Mouse (Mus musculus) layer of hippocampus, postnatal 10 days (tissue): ENCODE data around the gene Taf1b. TPM values are rescaled to one million over a fixed set of nuclear protein-coding genes. Genes with fewer than 3 reads are reported as not detected.
"Not testable (repeated sequence)": the region's sequence is repeated elsewhere in the genome, so short reads cannot be mapped to it uniquely, and the experiment has no call there.

Experiments
- DNase-seq, 2 experiments: peaks; one replicate each; pipeline ENCODE4 v3.0.0; 2021; ENCODE audit warnings: low spot score in 2 of 2
- long read RNA-seq: library from polyadenylated mRNA; stranded (forward); transcript quantifications from one replicate; pipeline ENCODE4 v2.0.0, GENCODE M21; 2023
- total RNA-seq, 2 experiments: library from RNA; stranded (reverse); gene quantifications; 2 replicates each; pipeline ENCODE4 v1.2.3; 2021

Taf1b gene
- total RNA-seq = 10 to 100 TPM; 31.9 to 36.4 TPM
- long read RNA-seq, transcript Taf1b-201 (15 exons, 2,209 nt) = major isoform, 13 of 27 reads
- long read RNA-seq, transcript Taf1b-202 (14 exons, 1,840 nt) = minor isoform, 5 of 27 reads
- long read RNA-seq, partial matches to known transcripts = 6 of 27 reads
- long read RNA-seq, other reads (novel, unspliced or antisense) = 3 of 27 reads

GRCm38 (mm10) chr12:24498150-24498840, at the start of gene Taf1b:
Gene Taf1b, plus strand, starts transcription at chr12:24498359.
- DNase-seq = peak; percentile 92

DNA sequence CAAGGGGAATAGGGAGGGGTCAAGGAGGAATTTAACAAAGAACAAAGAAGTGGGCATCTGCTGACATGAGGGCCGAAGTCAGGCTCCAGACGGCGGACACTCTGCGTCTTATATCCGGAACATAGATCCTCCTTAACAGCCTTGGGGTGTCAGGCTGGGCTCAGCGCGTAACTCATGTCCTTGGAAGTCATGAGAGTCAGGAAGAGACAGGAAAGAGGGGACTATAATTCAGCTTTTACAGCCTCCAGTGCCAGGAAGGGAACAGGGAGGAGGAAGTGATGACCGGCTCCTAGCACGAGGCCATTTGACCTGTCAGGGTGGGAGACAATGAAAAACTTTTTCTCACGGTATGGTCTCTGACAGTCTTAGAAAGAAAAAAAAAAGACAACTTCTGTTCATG, 37.8 kb upstream of the Taf1b start:
- no peak for DNase-seq

DNA sequence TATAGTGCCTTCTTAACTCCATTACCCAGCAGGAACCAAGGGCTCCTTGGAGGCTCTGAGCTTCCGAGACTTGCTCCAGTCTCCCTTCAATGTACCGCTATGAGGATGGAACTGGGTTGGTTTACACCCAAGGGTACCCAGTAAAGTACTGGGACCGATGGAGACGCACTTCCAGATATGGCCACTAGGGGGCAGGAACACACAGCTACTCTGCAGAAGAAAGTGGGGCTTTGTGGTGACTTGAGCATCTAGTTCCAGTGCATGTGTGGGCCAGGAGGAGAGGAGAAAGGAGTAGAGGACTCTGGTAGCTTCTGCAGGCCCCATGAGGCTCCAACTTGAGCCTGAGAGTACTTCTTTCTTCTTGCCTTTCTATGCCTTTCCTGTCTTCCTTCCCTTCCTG, 36.0 kb upstream of the Taf1b start:
- not testable (repeated sequence) for DNase-seq

DNA sequence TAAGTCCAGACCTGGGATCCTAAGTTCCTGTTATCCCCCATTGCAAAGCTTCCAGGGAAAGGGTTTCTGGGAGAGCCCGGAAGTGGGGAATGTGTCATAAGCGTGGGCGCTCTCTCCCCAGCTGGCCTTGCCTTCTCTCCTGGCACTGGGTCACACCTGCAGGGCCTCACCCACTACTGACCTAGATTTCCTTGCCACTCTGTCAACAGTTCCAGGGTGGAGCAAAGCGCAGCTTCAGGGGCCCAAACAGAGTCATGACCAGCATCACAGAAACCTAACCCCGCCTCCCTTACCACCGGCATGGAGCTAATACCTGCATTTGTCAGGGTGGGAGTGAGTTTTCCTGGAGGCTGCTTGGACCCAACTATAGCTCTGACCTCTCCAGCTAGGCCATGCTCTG, 34.7 kb upstream of the Taf1b start:
- DNase-seq = not testable (repeated sequence)

DNA sequence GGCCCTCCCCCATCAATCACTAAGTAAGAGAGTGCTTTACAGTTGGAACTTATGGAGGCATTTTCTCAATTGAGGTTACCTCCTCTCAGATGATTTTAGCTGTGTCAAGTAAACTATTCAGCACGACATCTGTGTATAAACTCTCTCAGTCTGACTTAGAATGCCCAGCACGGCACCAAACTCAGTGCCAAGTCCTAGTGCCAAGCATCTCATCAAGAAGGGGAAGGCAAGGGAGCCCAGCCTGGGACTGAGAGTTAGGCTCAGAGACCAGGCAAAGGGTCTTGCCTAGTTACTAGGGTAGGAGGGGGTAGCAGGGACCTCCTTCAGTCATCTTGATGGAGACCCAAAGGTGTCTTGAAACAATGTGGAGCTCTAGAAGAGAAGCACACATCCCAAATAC, 29.2 kb upstream of the Taf1b start:
- no peak for DNase-seq

DNA sequence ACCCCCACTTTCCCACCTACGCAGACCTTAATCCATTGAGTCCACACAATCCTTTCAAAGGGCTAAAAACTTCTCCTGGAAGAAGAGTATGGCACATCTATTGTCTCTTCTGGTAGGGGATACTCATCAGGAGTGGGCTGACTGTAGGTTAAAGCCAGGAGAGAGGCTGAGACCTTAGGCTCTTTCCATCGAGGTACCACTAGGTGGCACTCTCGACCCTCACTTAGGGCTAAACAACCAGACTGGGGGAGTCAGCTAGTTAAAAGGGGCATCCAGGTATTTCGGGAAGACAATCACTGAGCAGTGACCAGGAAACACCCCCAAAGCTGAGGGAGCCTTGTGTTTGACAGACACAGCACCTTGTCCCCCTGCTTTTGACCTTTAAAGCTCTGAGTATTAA, 27.2 kb upstream of the Taf1b start:
- peak; percentile 67 to 73 for DNase-seq

- DNase-seq = no peak
Measured at GRCm38 (mm10) chr12:24473221-24473620, 24.9 kb upstream of the Taf1b start.

DNA sequence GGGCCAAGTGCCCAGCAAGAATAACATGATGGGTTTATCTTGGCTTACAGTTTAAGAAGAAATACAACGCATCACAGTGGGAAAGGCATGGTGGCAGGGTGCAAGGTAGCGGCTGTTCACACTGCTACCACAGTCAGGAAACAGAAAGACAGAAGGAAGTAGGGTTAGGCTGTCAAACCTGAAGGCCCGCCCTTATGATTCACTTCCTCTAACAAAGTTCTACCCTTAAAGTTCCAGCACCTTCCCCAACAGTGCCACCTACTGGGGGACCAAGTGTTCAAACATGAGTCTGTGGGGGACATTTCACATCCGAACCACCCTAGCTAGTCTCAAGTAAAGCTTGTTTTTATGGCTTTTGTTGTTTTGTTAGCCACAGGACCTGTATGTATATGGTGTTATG, 13.2 kb upstream of the Taf1b start:
- no peak for DNase-seq

DNA sequence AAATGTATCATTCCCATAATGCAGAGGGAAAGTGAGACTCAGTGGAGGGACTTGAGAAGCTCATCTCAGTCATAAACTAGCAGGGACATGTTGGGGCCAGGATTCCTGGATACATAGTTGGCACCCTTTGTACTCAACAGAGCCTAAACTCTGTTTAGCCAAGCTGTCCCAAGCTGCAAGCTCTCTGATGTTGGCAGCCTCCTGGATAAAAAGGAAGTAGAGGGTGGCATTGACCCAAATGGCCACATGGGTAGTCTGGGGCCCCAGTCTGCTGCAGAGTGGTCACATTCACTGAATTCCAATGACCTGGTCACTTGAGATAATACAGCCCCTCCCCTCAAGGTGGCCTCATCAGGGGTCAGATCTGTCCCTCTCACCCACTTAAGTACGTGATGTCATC, 11.3 kb upstream of the Taf1b start:
- DNase-seq = no peak

DNA sequence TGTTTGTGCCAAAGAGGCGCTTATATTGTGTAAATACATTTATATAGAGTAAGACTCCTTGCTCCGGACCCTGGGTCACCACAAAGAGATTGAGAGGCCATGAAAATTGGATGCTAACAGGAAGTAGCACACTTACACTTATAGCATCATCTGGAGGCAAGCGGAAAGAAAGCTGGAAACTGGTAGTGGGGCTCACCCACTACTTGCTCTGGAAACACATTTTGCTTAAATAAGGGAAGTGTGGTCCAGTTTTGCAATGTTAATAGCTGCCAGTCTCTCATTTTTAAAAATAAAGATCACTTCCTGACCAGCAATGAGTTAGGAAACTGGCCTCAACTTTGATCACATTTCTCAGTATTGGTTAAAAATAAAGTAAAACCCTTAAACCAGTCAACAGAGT, 5.7 kb upstream of the Taf1b start:
- DNase-seq = not testable (repeated sequence)

GRCm38 (mm10) chr12:24493011-24493410, 5.1 kb upstream of the Taf1b start:
- DNase-seq = no peak

DNA sequence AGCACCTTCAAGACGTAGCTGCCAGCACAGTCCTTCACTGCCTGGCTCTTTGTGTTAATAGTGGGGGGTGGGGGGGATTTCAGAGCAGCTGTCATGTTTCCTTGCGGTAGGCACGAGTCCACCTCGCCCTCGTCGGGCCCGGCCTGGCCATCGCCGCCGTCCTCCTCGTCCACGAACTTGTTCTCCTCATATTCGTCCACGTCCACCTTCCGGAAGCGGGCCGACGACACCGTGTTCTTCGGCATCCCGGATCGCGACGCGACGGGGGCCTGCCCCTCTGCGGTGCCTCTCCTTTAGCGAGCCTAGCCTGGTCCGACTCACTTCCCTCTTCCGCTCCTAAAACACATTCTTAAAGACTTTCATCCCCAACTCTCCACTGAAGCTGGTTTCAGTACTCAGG, 4.7 kb upstream of the Taf1b start:
- no peak for DNase-seq

DNA sequence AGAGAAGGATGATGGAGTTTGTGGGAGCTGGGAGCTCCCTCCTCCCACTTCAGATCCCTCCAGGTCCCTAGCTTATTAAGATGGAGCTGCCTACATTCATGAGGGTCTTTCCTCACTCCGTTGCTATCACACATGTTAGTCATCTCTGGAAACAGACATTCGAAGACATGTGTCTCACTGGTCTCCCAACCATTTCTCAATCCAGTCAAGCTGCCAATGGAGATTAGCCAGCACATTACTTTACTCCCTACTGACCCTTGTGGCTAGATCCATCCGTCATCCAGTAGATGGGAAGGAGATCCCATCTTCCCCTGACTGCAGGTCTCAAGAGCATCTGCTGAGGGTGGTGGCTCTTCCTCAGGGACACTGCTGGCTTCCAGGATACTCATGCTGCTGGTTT, 3.4 kb upstream of the Taf1b start:
- DNase-seq = not testable (repeated sequence)

- DNase-seq = not testable (repeated sequence)
Measured at GRCm38 (mm10) chr12:24498841-24499485, 804 bp downstream of the Taf1b start.

DNA sequence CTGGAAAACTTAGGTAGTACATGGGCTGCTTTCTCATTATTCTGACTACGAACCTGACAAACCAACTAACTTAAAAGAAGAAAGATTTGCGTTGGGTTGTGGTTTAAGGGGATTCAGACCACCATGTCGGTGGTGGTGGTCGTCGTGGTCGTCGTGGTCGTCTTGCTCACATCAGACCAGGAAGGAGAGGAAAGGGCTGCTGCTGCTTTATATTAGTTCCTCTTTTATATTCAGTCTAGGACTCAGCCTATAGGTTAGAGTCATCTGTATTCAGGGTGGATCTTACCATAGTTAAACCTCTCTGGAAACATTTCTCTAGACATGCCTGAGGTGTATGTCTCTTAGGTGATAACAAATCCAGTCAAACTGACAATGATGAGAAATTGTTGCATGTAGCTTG, 19.0 kb downstream of the Taf1b start:
- DNase-seq = no peak

- no peak for DNase-seq
Measured at GRCm38 (mm10) chr12:24521076-24521475, 22.9 kb downstream of the Taf1b start.

GRCm38 (mm10) chr12:24525065-24525464, 26.9 kb downstream of the Taf1b start:
- DNase-seq = not testable (repeated sequence)

- no peak for DNase-seq
Measured at GRCm38 (mm10) chr12:24536390-24536789, 38.2 kb downstream of the Taf1b start.

GRCm38 (mm10) chr12:24537201-24537600, 39.0 kb downstream of the Taf1b start:
- DNase-seq = no peak

DNA sequence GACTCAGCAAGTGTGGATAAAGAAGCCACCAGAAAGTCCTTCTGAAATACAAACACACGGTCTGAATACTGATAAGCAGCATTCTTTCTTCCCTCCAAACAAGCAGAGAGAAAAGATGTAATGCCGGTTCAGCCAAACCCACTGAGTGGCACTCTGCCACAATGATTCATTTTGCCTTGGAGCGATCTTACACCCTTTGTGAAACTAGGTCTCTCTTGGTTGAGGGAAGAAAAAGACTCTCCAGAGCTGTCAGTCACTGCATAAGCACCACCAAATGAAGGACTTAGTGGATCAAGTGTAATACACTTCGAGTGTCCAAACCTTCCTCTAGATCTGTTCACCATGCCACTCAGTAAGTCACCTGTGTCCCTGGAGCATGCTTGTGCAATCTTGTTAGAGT, 39.8 kb downstream of the Taf1b start:
- DNase-seq = peak in 1 of 2 experiments; percentile 45

DNA sequence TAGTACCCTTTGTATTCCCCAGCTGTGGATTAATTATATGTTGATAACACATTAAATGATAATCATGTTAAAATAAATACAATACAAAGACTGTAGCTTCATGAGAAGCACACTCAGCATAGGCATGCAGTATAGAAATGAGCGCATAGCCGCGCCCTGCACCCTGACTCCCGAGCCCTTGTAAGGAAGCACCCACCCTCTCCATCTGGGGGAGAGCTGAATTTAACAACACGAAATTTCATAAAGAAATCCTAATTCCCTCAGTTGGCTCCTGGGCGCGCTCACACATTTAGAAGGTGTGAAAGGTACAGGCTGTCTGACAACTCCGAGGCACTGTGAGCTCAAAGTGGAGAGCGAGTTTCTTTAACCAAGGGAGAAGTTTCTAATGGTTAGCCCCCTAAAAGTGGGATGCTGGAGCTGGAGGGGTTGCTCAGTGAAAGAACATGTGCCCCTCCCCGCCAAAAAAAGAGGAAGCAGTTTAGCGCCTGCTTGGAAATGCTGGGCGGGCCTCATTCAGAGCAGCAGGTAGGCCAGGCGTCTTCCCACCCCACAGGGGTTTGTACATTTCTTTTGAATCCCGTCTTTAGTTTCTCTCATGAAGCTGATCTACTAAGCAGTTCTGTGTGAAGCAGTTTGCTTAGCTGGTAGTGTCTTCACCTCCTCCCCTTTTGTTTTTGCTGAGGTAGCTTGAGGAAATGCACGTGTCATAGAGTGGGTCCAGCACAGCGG, 43.4 kb downstream of the Taf1b start:
- DNase-seq = no peak

DNA sequence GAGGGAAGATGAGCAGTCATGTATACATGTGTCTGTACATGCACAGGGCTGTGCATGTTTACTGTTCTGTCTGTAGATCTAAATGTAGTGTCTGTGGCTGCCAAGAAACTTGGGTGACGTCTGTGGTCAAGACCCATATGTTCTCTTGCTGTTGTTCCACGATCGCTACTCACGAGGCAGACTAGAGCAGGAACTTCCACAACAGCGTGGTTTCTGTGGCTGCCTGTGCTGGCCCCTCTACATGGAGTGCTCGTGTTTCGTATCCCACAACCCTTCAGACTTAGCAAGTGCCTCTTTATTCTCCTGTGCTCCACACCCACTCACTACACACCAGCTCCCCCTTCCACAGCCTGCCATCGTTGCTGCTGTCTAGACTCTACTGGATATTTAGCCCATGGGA, 49.5 kb downstream of the Taf1b start:
- no peak for DNase-seq
